Mouse (Mus musculus) T-helper 17 cell (primary cell): ENCODE measurements around the gene Calml3.

Experiments
- in situ Hi-C, 2 experiments: fragments of 300-600 bp; cut with MboI, MseI; formaldehyde crosslinking; loops; 1 replicate in 1 of 2; 2 replicates in 1 of 2; pipeline ENCODE4 v1.15.1; 2025; ENCODE audit warnings: high pct_unique_total_duplicates in 2 of 2

The Calml3 gene

DNA sequence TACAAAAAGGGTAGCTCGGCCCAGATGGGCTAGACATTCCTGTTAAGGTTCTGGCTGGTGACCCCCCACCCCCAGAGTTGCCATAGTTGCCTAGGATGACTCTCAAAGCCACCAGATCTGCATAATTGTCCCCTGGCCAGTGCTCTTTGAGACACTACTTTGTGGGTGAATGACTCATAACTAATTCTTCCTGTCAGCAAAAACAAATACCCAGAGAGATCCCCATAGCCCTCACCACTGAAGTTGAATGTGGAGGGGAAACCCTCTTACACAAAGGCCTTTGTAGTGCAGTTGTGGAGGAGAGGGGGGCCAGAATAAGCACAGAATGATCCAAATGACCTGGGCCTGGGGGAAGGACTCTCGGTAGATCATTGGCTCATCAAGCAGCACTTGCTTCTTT is 21.6 kb downstream of the Calml3 start:
- in situ Hi-C loops, result no loop called here

DNA sequence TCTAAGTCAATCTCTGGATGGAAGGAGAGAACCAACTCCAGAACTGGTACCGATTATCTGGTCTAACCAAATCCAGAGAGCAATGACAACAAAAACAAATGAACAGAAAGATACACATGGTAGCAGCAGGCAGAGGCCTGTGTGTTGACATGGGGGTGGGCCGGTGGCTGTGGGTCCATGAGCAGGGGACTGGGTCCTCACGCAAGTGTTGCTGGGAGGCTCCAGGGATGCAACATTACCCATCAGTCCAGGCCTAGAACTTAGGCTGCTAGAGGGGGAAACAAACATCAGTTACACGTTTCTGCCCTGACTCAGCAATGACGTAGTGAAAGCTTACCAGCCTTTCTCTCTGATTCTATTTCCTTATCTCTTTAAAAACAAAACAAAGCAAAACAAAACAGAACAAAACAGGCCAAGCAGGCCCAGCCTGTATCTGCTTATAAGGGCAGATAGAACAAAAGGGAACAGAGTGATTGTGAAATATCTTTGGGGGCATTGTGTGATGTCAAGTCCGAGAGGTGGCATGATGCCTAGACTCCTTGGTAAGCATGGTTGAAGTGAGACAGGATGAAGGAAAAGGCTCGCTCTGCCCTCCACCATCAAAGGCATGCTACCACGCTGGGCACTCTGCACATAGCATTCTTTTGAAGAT is 24.4 kb downstream of the Calml3 start:
- in situ Hi-C loops, result no loop called here

DNA sequence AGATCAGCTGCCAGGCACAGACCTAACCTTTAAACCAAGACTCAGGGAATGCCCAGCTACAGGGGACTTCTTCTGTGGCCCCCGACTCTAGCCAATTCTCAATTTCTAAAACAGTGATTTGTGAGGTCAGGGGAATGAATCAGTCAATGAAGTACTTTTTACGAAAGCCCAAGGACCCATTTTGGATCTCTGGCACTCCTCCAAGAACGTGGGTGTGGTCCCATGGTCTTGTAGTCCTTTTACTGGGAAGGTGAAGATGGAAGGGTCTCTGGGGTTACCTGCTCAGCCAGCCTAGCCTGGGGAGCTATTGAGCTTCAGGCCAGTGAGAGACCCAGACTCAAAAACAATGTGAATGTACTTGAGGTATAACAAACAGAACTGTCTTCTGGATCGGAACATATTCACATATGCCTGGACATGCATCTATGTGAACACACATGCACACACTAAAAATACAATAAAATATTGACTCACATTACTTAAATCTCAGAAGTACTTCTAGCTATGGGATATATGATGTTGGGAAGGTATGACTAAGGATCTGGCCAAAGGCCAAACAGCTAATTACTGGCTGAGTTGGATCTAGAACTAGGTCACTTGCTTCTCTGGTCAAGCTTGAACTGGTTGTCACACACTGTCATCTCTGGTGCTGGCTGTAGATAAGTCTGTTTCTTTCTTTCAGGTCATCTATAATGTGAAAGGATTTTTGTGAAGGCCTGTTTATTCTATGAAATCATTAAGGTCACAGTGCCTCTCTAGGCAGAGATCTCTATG is 25.3 kb downstream of the Calml3 start:
- in situ Hi-C loops, result no loop called here

DNA sequence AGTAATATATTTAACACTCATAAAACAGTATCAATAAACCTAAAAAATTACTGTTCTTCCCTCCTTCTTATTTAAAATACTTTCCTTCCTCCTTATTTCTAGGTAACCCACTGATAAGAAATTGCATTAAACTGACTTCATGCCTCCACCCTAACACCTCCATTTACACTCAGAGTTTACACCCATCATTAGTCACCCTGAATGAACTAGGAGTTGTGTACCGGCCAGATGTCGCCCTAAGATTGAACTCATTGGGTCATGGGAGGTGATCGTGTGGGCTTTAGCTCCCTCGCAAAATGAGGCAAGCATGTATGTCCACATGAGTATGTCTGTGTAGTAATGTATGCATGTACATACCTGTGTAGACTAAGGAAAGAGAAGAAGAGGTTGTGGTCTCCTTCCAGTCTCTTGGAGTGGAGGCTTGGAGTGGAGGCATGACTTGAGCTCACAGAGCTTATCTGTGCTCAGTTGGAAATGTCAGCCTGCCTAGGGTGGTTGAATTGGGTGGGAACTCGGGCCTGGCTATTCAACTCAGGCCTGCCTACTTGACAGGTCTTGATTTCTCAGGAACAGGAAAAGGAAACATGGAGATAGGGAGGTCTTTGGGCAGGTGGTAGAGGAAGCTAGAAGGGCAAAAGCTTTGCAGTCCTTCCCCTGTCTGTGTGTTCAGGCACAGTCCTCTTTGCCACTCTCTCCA is 26.8 kb downstream of the Calml3 start:
- in situ Hi-C loops, result no loop called here

DNA sequence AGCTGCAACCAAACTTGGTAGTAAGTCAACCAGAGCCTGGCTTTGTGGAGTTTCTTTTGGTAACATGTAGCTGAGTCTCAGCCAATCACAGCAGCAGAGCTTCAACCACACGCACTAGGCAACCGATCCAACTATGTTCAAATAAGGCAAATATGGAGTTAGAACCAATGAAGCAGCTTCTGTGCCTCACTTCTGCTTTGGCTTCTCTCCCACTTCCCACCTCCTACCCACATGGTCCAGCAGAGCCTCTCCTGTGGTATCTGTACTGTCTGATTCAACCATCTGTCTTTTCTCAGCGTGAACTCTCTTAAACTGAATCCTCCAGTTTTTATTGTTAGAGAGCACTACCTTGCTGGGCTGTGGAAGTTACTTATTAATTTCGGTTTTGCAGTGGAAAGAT is 27.7 kb downstream of the Calml3 start:
- in situ Hi-C loops, result no loop called here

DNA sequence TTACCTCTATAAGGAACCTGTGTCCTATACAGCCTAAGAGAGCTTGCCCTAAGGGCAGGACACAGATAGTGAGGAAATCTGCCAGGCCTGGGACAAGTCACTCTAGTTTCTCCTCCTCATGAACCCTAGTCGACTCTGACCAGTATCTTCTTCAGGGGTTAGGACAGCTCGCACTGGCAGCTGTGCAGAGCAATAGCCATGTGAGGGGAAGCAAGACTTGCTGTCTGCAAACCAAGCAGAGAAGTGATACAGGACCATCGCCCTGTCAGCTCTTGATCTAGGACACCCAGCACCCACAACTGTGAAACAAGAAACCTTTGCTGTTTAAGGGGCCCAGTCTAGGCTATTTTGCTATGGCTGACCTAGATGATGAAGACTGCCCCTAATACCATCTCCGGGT is 29.1 kb downstream of the Calml3 start:
- in situ Hi-C loops, result no loop called here

DNA sequence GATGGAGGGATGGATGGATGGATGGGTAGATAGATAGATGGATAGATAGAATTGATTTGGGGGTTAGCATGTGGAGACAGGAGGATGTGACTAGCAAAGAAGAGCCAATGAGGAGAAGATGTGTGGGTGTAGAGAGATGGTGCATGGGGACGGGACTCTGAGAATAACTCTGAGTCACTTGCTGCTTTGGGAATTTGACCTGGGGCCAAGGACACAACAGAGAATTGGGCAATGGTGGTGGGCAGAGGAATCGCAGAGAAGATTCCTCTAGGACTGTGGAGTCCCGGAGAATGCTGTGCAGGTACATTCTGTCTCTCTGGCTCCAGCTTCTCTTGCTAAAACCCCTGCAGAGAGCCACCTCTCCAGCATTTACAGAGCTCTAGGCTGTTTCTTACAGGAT is 29.8 kb downstream of the Calml3 start:
- in situ Hi-C loops, result no loop called here

DNA sequence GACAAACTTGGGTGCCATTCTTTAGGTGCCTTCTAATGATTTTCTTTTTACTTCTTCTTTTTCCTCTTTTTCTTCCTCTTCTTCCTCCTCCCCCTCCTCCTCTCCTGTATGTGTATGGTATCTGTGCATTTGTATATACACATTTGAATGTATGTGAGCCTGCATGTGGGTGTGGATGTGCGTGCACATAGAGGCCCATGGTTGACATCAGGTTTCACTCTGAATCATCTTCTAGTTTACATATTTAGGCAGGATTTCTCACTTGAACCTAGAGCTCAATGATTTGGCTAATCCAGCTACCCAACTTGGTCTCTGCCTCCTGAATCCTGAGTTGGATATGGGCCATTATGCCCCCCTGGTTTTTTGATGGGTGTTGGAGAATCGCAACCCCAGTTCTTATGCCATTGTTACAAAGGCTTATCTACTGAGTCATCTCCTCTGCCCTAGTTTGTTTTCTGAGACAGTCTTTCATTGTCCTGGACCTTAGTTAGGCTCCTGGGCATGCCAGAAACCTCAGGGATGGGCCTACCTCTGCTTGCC is 30.9 kb downstream of the Calml3 start:
- in situ Hi-C loops, result no loop called here

DNA sequence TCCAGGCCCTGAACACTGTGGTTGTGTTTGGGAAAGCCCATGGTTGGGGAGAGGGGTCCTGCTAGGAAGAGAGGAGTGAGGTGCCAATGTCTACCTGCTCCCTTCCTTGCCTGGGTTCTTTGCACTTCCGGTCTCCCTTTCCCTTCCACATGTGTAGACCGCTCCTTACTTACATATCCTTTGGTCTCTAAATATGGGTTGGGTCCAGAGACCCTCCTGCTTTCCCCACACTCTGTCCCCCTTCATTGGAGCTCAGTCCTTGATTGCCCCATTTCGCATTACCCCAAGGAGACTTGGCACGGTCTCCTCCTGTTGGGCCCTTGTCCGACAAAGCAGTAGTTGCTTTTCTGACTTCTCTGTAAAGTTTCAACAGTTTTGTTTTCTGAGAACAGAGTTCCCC is 32.9 kb downstream of the Calml3 start:
- in situ Hi-C loops, result no loop called here

DNA sequence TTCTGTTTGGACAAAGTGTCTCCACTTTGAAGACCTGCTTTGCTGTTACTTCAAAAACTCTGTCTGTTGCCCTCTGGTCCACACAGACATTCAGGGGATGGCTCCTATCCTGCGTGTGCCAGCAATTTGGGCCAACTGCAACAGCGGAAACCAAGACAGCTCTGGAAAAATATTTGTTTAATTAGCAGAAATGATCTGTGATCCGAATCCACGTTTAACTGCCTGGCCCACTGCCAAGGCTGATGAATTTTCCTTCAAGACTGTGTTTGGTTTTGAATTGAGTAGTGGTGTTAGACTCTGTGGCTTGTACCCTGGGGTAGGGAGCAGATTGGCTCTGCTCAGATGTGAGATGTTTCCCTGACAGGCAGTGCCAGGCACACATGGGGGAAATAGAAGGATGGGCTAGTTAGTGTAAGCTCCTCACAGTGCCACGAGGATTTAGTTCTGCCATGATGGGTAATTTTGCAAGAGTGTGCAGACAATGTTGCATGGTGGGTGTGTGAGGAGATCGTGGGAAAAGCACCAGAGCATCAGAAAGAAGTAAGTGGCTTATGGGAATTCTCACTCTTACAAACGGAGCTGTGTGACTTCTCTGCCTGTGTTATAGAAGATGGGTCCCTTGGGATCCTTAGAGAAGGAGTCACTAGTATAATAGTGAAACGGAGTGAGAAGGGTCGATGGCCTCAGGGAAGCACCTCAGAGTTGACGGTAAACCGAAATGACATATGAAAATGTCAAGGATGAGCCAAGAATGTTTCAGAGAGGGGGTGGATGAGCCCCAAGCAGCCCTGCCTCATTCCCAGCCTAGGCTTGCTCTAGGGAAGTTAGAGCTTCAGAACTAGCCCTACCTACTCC is 33.7 kb downstream of the Calml3 start:
- in situ Hi-C loops, result no loop called here

DNA sequence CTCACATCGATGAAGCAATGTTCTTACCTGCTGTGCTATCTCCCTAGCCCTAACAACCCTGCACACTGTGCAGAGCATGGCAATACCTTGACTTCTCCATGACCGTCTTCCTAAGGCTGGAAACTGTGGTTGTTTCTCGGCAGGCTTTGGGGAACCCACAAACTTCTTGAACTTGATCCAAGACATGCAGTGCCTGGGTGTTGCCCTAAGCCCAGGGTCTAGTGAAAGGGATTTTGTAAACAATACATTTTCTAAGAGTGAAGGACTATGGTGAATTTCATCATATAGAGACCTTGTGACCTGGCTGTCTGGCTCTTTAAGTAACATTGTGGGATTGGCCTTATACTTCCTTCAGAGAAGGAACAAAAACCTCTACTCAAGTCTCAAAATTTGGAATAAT is 34.6 kb downstream of the Calml3 start:
- in situ Hi-C loops, result no loop called here

DNA sequence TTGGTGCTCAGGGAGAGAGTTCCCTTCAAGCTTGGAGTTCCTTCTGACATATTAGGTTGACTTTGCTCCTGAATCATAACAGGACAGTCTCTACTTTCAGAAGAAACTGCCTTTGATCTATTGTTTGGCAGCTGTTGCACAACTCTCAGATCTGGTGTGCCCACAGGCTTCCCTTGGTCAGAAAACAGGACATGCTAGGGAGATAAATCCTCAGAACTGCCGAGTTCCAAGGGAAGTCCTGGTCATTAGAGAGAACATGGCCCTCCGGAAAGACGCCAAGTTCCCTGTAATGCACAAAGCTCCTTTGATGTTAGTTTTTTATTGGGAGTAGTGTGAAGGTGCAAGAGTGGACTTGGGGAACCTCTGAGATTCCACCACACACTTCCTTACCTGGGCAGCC is 35.5 kb downstream of the Calml3 start:
- in situ Hi-C loops, result no loop called here

DNA sequence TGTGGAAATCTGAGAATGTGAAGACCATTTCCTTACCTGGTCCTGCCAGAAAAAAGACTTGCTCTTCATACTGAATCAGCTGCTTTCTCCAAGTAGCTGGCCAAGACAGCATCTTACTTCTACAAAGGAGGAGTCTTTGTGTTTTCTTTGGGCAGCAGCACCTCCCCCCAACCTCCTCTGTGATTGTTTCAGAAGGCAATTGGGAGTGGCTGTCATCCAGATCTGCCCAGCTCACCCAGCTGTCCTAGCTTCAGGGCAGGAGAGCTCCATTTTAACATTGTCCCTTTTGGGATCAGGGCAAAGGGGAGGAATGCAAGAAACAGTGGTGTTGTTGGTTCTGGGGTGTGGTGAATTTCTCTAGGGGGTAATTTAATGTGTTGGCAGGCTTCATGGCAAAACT is 37.0 kb downstream of the Calml3 start:
- in situ Hi-C loops, result no loop called here

DNA sequence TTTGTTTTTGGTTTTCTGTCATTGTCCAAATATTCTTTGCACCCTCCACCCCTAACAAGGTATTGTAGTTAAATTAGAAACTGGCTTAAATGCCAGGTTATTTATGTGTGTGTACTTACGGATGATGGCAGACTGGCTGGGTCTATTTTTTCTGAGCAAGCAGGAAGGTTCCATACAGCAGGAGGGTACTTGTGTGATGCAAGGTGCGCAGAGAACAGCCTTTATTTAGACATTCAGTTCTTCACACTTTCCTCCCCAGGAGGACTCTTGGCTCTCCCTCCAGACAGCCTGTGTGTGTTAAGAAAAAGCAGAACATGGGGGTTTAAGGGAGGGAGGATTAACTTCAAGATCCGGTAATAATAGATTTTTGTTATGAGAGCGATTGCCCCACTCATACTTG is 38.3 kb downstream of the Calml3 start:
- in situ Hi-C loops, result no loop called here

DNA sequence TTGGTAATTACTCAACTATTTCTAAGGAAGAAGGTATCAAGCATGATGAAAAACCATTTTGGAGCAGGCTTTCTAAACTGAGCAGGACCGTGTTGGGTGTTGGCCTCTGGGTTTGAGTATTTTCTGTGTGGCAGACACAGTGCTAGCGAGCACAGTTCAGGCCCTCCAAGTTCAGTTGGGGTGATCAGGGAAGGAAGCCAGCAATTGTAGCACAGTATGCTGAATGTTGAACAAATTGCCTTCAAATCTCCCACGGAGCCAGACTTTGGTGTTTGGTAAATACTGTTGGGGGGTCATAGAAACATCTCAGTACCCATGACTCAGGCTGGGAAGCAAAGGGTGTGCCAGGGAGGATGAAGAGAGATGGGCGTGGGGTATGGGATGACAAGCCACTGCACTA is 43.0 kb downstream of the Calml3 start:
- in situ Hi-C loops, result no loop called here

DNA sequence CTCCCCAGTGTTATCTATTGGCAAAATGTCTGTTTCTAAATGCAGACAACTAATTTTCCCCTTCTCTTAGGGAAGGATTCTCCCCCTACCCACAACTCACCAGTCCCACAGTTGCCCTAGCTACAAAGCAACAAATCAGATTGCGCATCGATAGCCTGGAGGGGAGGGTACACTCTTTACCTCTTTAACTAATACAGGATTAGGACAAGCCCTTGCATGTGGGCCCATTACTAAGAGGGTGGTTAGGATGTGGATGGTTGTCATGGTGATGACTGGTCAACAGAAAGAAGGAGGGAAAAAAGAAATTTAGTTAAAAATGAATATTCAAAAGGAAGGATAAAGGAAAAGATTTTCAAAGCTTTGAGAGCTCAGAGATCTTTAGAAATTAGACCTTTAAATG is 45.8 kb downstream of the Calml3 start:
- in situ Hi-C loops, result loop anchor here in 1 of 2 experiments (10.0 kb wide), 1 partner anchor 116 kb away; no protein-coding TSS in a partner anchor

DNA sequence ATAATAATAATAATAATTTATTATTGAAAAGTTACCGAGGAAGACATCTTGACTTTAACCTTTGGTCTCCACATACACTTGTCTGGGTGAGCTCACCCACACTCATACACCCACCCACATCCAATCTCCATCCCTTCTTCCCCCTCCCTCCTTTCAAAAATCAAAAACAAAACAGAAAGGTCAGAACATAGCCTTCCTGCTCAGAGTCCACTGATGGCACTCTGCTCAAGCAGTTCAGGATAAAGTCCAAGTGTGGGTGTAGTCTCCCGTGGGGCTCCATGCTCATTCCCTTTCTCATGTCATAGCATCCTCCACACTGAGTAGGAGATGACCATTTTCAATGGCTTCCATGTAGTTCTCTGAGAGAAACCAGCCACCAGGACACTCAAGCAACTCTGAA is 50.8 kb downstream of the Calml3 start:
- in situ Hi-C loops, result loop anchor here in 1 of 2 experiments (10.0 kb wide), 1 partner anchor 122 kb away; no protein-coding TSS in a partner anchor
